Mouse (Mus musculus) adrenal gland, postnatal 4 days (tissue): ENCODE data around the gene Serpina5. TPM values are rescaled to one million over a fixed set of nuclear protein-coding genes. Genes with fewer than 3 reads are reported as not detected.
"Not testable (repeated sequence)": the region's sequence is repeated elsewhere in the genome, so short reads cannot be mapped to it uniquely, and the experiment has no call there.

ENCODE experiments used
- DNase-seq, 2 experiments: peaks; one replicate each; pipeline ENCODE4 v3.0.0; 2021 to 2022; ENCODE audit warnings: low spot score in 2 of 2, mixed read lengths in 2 of 2
- long read RNA-seq, 2 experiments: library from polyadenylated mRNA; stranded (forward); transcript quantifications; one replicate each; pipeline ENCODE4 v2.0.0; 2021
- total RNA-seq, 2 experiments: library from RNA; stranded (reverse); gene quantifications; 2 replicates each; pipeline ENCODE4 v1.2.3; 2021

Gene Serpina5
- under 1 TPM; 0.22 to 0.51 TPM for total RNA-seq
- long read RNA-seq, experiment 1 = 0 reads
- long read RNA-seq, experiment 2 = 0 reads

GRCm38 (mm10) chr12:104100768-104101167, at the start of gene Serpina5:
Gene Serpina5 (plus strand): TSS chr12:104101113.
- DNase-seq = no peak

- DNase-seq = no peak
These were observed 46.9 kb upstream of the Serpina5 start for GRCm38 (mm10) chr12:104053995-104054394.

- DNase-seq = no peak
These were observed 45.2 kb upstream of the Serpina5 start for GRCm38 (mm10) chr12:104055755-104056154.

- no peak for DNase-seq
These were observed 43.9 kb upstream of the Serpina5 start for GRCm38 (mm10) chr12:104057050-104057449.

GRCm38 (mm10) chr12:104057531-104057930, 43.4 kb upstream of the Serpina5 start:
- no peak for DNase-seq

- no peak for DNase-seq
These were observed 40.8 kb upstream of the Serpina5 start for GRCm38 (mm10) chr12:104060126-104060525.

- DNase-seq = no peak
These were observed 39.1 kb upstream of the Serpina5 start for GRCm38 (mm10) chr12:104061862-104062261.

- DNase-seq = no peak
These were observed 36.4 kb upstream of the Serpina5 start for GRCm38 (mm10) chr12:104064532-104064931.

GRCm38 (mm10) chr12:104064996-104065395, 35.9 kb upstream of the Serpina5 start:
- no peak for DNase-seq

GRCm38 (mm10) chr12:104066241-104066640, 34.7 kb upstream of the Serpina5 start:
- DNase-seq = peak; percentile 35 to 65

- DNase-seq = peak in 1 of 2 experiments; percentile 36
These were observed 33.4 kb upstream of the Serpina5 start for GRCm38 (mm10) chr12:104067549-104067948.

GRCm38 (mm10) chr12:104069620-104070019, 31.3 kb upstream of the Serpina5 start:
- DNase-seq = peak; percentile 22 to 53

GRCm38 (mm10) chr12:104071708-104072107, 29.2 kb upstream of the Serpina5 start:
- no peak for DNase-seq

GRCm38 (mm10) chr12:104072286-104072685, 28.6 kb upstream of the Serpina5 start:
- DNase-seq = no peak

- DNase-seq = no peak
These were observed 10.8 kb upstream of the Serpina5 start for GRCm38 (mm10) chr12:104090119-104090518.

GRCm38 (mm10) chr12:104091303-104091702, 9.6 kb upstream of the Serpina5 start:
- DNase-seq = no peak

GRCm38 (mm10) chr12:104105847-104106246, 4.9 kb downstream of the Serpina5 start:
- DNase-seq = no peak

- DNase-seq = no peak
These were observed 6.0 kb downstream of the Serpina5 start for GRCm38 (mm10) chr12:104106919-104107318.

GRCm38 (mm10) chr12:104108507-104108906, 7.6 kb downstream of the Serpina5 start:
- DNase-seq = no peak

- DNase-seq = not testable (repeated sequence)
These were observed 11.4 kb downstream of the Serpina5 start, which contains the start of gene Serpina3a for GRCm38 (mm10) chr12:104112333-104112732. Gene Serpina3a (plus strand): TSS chr12:104112724.

GRCm38 (mm10) chr12:104114921-104115579, 14.1 kb downstream of the Serpina5 start:
- DNase-seq = no peak

GRCm38 (mm10) chr12:104123097-104123496, 22.2 kb downstream of the Serpina5 start:
- no peak for DNase-seq

GRCm38 (mm10) chr12:104123996-104124395, 23.1 kb downstream of the Serpina5 start:
- no peak for DNase-seq
